Mouse (Mus musculus) layer of hippocampus, adult 9-10 months (tissue): ENCODE measurements around the gene Trmu.

Experiments
- DNase-seq: peaks from one replicate; pipeline ENCODE4 v3.0.0; 2022; ENCODE audit warnings: low spot score

The Trmu gene

DNA sequence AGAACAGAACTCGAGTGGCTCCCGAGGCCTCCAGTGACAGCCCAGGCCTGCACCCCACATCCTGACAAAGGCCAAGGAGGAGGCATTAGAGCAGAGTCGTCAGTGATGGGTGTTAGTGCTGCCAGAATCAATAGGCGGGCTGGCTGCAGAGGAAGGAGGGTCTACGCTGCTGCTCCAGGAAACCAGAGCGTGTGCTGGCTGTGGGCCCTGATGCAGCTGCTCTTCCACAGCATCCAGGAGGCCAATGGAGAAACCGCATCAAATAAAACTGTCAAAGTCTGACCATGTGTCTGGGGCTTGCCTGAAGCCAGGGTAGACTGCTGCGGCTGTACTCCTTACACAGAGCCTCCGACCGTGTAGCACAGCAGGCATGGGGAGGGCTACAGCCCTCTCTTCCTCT lies 18.0 kb downstream of the Trmu start:
- DNase-seq: no peak

DNA sequence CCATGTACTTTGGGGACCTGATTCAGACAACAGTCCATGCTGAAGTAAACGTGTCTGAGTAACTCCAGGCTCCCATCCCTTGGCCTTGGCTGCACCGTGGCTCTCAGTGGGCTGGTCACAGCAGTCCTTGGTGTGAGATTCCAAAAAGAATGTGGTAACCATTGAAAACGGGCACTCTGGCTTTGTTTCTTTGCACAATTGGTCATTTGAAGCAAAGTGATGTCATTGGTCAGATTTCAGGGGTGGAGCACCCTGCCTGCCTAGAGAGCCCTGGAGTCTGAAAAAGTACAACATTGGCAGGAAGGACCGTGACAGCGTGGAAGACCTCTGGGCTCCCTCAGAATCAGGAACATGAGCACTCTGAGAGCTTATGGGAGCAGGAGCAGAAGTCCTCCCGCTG lies 20.3 kb downstream of the Trmu start:
- no peak for DNase-seq

DNA sequence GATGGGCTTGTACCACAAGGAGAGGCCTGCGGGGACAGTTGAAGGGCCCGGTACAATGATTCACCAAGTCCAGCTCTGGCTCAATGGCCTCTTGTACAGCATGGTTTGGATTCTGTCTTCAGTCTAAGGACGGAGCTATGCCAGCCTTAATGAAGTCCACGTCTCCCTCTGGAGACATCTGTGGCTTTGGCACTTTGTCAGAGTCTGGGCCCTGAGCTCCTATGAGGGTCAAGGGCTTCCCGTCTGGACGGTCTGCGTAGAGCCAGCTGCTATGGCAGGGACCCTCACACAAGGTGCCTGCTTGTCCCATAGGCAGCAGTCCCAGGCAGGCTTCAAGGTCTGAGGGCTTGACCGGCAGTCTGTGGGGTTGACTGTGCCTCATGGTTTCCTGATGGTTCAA lies 21.2 kb downstream of the Trmu start:
- DNase-seq: no peak

DNA sequence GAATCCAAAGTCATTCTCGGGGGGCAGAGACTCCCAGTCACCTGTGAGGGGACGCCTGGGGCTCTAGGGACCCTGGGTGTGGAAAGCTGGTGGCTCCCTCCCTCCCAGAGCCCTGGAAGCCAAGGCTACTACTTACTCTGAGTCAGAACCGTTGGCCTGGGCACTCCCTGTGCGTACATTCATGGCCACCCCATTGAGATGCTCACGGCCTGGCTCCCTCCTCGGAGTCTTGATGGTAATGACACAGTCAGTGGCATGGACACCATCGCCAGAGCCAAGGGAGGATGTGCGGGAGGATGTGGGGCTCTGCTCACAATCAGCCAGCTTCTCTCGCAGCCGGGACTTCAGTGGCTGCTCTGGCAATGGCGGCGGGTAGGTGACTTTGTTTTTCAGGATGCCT lies 21.7 kb downstream of the Trmu start:
- no peak for DNase-seq

DNA sequence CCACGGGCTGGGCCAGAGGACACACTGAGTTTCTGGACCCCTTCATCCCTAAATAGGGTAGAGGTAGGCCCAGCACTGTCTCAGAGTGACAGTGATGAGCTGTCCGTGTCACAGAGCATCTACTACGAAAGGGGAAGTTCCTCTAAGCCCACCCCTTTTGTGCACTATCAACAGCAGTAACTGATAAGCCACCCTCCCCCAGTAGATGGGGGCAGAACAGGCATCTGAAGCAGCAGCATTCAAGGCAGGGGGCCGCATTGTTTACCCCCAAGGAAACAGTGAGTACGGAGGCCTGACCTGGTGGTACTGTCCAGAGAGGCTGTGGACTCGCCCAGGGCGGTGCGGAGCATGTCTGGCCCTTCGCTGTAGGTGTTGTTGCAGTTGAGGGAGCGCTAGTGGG lies 23.4 kb downstream of the Trmu start:
- no peak for DNase-seq

GRCm38 (mm10) chr15:85903826-85904225 lies 24.7 kb downstream of the Trmu start:
- DNase-seq: no peak

DNA sequence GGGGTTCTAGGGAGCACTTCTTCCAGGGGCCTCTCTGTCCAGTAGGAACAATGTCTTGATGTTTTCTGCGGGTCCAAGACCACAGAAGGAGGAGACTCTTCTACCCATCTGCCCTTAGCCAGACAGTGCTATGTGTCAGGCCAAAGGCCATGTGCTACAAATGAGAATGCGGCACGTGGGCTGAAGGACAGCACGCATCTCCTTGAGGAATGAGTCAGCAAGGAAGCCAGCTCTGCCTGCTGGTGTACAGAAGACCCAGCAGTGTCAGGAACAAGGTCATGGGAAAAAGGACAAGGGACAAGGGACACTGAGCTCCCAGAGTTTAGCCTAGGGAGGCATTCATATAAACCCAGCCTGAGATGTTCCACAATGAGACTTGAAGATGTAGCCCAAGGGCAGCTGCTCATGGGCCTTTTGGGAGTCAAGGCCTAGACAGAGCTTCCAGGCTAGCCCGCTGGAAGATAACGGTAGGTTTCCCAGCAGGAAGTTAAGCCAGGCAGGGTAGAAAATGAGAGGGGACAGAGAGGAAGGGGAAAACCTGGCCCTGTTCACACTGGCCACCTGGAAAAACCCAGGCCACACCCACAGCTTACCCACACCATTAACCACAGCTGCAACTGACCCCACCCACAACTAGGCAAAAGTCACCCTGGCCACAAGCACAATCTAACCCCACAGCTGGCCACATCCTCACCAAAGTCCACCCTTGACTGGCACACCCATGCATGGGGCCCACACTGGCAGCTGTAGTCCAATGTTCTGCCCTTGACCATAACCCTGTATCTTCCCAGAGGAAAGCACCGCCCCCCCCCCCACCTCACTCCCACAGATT lies 29.8 kb downstream of the Trmu start:
- no peak for DNase-seq

DNA sequence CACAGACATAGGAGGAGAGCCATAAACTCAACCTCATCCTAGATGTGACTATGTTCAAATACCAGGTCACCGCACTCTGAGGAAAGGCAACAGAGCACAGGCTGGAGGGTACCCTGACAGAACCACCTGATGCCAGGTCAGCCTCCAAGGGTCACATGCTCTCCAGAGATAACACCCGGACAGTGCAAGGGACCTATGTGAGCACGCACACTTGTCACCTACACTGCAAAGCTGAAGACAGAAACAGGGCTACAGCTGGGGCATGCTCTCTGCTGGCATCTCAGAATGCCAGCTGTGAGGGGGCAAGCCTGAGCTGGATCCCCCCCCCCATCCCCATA lies 30.3 kb downstream of the Trmu start:
- DNase-seq: no peak

- DNase-seq: no peak
These were observed 30.8 kb downstream of the Trmu start for GRCm38 (mm10) chr15:85909931-85910330.

DNA sequence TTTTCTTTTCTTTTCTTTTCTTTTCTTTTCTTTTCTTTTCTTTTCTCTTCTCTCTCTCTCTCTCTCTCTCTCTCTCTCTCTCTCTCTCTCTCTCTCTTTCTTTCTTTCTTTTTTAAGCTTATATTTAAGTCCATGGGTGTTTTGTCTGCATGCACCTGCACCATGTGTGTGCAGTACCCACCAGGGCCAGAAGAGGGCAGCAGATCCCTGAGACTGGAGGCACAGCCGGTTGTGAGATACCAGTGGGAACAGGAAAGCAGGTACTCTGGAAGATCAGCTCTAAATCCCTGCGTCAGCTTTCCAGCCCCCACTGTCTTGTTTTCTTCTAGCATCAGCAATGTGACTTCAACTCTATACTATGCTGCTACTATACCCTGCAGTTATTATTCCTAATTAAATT lies 34.5 kb downstream of the Trmu start:
- DNase-seq: no peak

GRCm38 (mm10) chr15:85919191-85919891 lies 40.2 kb downstream of the Trmu start:
- no peak for DNase-seq

- DNase-seq: no peak
These were observed 40.8 kb downstream of the Trmu start for GRCm38 (mm10) chr15:85919892-85920248.

DNA sequence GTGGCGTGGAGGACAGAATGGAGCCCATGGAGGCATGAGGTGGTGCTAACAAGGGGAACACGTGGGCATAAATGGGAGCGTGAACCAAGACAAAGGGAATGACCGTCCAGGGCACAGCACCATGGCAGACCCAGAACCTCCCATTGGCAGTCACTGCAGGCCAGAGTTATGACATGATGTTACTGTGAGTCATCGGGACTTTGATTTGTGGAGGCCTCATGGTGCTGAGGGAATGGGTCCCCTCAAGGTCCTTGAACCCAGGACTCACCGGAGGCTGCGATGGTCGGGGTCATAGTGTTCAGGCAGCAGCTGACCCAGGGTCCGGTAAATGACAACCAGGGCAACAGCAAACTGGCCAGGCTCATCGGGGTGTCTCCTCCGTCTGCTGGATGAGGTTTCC lies 42.7 kb downstream of the Trmu start:
- DNase-seq: no peak

- DNase-seq: no peak
These were observed 49.0 kb downstream of the Trmu start for GRCm38 (mm10) chr15:85928161-85928560.

DNA sequence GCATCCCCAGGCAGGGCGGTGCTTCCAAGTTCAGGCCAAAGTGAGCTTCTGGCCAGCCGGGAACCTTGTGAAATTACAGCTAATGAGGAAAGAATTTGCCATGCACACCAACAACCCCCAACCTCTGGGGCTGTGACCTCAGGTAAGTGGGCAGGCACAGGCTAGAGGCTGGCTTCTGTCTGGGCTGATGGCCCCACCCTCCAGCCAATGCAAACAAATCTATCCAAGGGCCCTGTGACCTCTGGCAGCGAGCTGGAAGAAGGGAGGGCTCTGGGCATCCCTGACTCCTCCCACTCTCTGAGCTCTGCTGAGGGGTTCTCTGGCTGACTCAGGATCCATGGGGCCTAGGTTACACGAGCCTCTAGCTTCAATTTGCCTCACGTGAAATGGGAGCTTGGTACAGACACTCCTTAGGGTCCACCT lies 56.5 kb downstream of the Trmu start:
- no peak for DNase-seq
